Mouse (Mus musculus) adrenal gland, adult 18-20 months (tissue): ENCODE data around the gene Padi2. TPM values are rescaled to one million over a fixed set of nuclear protein-coding genes. Genes with fewer than 3 reads are reported as not detected.

Experiments
- DNase-seq, 2 experiments: peaks; one replicate each; pipeline ENCODE4 v3.0.0; 2021 to 2022; ENCODE audit warnings: low spot score in 2 of 2
- long read RNA-seq, 2 experiments: library from polyadenylated mRNA; stranded (forward); transcript quantifications; one replicate each; pipeline ENCODE4 v2.0.0; 2021
- total RNA-seq, 2 experiments: library from RNA; stranded (reverse); gene quantifications; 1 replicate in 1 of 2; 2 replicates in 1 of 2; pipeline ENCODE4 v1.2.3; 2021

The Padi2 gene
- total RNA-seq, result 1 to 10 TPM; 1.4 to 4.9 TPM
- long read RNA-seq, experiment 1, partial matches to known transcripts, result 0 of 1 reads
- long read RNA-seq, experiment 1, other reads (novel, unspliced or antisense), result 1 of 1 reads
- long read RNA-seq, experiment 2, result 0 reads

DNA sequence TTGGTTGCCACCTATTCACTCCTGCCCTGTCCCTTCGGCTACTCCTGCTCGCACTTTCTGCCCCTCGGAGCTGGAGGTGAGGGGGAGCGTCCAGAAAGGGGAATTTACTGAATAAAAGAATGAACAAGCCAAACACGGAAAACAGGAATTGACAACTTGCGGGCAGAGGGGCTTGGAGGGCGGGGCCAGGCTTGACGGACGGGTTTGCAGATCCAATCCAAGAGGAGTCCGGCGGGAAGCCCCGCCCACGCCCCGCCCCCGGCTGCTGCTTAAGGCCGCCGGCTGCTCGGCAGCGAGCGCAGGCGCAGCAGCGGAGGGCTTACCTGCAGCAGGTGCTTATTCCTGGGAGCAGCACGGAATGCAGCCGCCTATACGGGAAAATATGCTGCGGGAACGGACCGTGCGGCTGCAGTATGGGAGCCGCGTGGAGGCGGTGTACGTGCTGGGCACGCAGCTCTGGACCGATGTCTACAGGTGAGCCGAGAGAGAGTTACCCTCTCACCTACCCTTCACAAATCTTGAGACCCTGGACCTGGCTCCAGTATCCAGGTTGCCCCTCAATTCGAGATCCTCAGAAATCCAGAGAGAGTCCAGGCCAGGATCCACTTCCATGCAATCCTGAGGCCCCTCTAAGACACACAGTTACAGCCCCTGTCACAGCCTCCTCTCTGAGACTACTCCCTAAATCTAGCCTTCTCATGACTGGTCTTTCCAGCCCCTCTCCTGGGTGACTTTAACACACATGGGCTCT lies at the start of gene Padi2:
Gene Padi2, plus strand, starts transcription at position 269 of the 751 bp plus-strand sequence.
- DNase-seq, result peak in 1 of 2 experiments; percentile 52

DNA sequence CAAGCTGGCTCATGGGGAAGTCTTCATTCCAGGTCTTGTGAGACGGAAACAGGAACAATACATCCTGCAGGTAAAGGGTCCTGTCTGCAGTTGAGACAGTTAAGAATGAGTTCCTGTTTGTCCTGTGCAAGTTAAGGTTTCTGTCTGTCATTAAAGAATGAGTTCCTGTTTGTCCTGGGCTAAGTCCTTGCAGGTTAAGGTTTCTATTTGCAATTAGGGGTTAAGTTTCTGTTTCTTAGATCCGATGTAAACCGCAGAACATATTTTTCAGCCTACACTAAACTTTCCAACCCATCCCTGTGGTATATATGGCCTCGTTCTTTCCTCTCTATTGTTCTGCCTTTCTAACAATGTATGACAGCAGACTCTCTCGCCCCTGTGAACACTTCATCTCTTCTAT lies 49.1 kb upstream of the Padi2 start:
- DNase-seq, result no peak

DNA sequence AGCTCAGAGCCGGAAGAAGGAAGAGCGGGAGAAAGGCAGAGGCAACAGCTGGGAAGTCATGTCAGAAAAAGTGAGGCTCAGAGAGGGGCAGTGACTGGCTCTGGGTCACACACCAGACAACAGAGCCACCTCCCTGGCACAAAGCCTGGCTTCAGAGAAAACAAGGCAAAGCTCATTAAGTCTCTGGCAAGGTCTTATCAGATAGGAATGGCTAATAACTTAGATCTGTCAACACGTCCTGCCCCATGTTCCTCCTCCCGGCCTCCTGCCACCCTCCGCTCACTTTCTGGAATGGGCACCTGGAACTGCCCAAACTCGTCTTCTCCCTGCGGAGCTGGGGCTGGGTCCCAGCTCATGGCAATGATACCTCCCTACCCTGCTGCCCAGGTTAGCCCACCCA lies 48.3 kb upstream of the Padi2 start:
- no peak for DNase-seq

DNA sequence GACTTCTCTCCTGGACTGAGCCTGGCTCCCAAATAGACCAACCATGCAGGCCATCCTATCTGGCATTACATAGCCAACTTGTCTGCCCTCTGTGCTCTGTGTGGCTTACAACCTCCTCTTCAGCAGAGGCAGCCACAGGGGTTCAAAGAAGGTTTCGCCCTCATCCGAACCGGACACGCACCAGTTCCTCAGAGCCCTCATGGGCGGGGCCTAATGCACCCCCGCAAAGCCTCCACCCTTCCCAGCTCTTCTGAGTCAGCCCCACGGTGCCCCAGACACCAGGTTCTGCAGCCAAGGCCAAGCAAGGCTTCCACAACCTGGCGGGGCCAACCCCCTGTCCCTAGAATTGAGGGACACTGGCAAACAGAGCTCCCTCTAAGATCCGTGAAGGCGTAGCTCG lies 46.9 kb upstream of the Padi2 start:
- DNase-seq, result no peak

DNA sequence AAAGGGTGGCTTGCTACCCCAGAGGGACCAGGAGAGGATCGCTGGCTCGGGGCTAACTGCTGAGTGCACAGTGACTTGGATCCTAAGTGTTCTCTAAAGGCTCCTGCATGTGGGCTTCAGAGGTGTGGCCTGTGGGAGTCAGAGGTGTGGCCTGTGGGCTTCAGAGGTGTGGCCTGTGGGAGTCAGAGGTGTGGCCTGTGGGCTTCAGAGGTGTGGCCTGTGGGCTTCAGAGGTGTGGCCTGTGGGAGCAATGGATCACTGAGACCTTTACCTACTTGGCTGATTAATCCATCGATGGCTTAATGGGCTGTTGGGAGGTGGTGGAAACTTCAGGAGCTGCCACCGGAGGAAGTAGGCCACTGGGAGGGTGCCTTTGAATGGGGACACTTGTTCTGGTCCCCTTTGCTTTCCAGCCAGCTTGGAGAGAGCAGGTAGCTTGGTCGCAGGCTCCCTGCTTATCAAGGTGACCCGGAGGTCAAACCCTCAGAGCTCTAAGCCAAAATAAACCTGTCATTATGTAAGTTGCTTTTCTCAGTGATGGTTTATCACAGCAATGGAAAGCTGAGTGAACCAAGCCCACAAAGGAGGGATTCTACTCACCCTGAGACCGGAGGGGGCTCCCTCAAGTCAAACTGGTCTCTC lies 45.9 kb upstream of the Padi2 start:
- no peak for DNase-seq

DNA sequence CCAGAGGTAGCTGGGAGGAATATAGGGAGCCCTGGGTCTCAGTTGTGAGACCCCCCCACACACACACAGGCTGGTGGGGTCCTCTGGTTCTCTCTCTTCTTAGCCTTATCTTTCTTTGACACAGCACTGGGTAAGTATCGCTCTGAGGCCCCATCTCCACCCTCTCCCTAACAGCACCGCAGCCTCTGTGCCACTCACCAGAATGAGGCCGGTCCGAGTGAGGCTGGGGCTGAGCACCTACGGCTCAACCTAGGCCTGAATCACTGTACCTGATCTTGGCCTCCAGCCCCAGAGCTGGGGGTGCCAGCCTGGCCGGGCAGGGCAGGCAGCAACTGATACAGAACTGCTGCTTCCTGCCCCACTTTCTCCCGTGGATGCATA lies 45.4 kb upstream of the Padi2 start:
- no peak for DNase-seq

DNA sequence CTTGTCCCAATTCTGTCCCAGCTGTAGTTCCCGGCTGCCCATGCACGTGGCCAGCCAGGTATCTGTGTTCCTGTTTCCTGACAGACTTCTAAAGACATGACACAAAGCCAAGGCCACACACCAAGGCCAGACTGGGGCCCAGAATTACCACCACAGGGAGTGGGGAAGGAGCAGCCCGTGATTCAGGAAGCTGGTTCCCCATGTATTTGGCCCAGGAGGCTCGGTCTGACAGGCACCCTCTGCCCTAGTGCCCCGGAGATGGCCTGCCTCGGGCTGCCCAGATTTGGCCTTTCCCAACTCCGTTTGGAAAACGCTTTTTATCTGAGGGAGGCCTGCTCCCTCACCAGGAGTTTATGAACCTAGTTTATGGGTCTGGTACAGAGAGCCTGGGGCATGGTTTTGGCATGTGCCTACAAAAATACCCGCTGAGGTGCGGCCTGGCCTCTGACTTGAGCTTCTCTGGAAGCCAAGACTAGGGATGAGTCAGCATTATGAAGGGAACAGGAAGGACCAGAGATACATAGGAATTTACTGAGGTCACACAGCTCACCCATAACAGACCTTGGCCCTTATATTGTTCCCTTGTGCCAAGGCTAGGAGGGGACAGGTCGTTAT lies 44.0 kb upstream of the Padi2 start:
- DNase-seq, result peak in 1 of 2 experiments; percentile 36

DNA sequence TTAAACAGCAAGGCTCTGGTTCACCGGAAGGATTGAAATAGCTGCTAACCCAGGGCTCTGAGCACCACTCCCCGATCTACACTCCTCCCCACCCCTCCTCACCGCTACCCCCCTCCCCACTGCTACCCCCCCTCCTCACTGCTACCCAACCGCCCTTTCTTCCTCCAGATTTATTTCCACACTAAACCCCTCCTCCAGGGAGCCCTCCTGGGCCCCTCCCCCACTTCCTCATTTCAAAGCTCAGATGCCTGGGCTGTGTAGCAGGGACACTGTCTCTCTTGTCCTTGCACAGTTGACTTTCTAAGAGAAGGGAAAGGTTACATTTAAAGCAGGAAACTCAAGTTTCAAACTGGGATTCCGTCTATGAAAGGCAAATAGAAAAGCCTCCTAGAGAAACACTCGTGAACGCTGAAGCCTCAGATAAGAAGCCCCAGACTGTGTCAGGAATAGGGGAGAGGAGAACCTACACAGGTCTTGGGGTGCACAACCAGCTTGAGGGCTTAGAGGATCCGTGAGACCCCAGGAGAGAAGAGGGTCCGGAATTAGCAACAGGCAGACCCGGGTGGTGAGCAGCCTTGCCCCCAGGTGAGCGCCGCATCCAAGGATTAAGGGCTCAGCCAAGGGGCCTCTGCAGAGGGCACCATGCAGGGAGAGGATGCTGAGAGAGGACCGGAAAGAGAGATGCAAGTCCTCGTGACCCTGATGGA lies 37.5 kb upstream of the Padi2 start:
- DNase-seq, result no peak

DNA sequence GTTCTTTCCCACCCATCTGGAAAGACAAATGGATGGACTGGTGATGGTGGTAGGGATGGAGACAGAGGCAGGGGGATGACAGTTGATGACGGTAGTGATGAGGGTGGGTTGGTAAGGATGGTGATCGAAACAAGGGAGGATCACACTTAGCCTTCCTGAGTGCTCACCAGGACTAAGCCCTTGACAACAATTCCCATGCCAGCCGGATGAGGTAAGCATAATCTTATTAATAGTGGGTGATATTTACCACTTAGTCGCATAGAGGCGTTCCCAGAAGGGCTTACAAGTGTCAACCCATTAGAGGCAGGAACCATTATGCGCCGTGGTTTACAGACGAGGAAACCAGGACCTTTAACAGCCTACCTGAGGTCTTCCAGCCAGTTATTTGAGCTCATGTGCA lies 36.2 kb upstream of the Padi2 start:
- DNase-seq, result peak in 1 of 2 experiments; percentile 10

DNA sequence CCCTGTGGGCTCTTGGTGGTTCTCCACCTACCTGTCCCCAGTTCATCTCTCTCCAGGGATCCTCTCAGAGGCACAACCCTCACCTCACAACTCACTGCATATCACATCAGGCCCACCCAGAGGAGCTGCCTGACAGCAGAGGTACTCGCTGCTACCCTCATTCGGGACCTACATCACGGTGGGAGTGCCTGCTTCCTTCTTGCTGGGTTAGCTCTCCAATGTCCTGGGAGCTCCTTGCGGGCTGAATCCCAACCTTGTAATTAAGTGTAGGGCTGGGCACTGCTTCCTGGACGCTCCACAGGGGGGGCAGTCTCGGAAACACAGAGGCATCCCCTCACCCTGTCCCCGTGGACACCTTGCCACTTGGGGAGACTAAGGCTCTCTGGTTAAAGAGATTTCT lies 35.3 kb upstream of the Padi2 start:
- peak in 1 of 2 experiments; percentile 11 for DNase-seq

DNA sequence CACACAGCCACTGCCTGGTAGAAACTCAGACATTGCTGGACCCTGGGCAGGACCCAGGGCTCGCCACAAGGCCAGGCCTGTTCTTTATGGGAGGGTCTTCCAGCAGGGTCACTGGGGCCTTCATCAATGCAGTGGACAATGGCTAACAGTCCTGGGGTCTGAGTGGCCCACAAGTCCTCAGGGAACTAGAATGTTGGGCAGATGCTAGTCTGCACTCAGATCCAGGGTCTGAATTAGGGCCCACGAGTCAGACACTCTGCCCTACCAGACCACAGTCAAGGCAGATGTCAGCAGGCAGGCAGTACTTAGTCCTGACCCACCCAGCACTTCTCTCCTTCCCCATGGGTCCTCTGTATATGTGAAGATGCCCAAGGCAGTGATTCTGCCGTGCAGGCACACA lies 34.8 kb upstream of the Padi2 start:
- DNase-seq, result peak in 1 of 2 experiments; percentile 17

DNA sequence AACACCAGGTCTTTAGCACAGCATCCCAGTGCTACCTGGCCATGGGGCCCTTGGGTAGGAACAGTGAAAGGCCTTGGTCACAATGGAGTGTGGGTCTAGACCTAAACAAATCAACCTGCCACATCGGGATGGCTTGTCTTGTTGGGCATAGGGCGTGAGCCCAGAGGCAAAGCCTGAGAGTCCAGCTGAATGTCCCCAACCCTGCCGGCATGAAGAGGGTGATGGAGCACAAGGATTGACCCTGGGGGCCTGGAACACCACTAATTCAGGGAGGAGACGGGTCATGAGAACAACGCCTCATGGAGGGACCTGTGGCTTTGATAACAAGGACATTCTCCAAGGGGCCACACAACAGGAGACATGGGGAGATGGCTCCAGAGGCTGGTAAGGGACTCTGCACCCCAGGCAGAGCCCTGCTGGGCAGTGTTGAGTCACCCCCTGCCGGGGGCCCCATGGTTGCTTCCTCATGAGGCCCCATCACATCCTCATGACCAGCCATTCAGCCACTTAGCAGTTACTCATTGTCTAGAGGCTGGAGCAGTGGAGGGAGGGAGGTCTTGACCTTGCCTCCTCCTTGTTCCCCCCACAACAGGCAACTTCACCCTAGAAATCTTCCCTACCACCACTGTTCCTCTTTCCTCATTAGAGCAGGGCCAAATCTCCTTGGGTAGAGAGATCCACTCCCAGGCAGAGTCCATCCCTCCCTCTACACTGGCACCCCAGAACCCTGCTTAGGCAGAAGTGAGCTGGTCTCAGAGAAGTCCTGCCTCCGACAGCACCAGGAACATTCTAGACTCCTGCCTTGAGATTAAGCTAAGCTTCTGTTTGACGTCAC lies 34.1 kb upstream of the Padi2 start:
- DNase-seq, result peak in 1 of 2 experiments; percentile 15

DNA sequence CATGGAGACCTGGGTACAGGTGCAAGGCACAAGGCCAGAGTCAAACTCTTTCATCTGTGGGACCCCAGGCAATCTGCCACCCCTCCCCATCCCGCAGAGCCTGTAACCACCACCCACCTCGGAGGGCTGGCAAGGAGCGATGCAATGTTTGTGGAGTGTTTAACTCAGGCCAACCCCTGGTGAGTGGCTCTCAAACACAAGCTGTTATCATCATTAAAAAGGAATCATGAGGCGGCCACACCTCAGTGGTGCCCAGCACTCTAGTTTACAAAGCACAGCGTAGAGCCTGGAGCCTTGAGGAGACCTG lies 33.5 kb upstream of the Padi2 start:
- DNase-seq, result peak in 1 of 2 experiments; percentile 15

DNA sequence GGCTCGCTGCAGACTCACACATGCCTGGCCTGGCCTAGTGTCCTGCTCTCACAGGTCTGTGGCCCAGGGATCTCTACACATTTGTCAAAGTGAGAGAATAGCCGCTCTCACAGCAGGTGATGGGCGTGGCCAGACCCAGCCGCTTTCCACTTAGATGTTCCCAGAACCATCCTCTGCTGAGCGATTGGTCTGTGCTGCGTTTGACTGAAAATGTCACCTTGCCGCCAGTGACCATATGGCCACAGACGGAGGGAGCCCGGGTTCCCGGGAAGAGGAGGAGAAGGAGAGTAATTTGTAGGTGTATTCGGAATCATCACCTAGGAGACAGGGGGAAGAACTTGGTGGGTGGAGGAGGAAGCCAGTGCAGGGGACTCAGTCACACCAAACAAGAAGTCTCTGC lies 33.1 kb upstream of the Padi2 start:
- no peak for DNase-seq

DNA sequence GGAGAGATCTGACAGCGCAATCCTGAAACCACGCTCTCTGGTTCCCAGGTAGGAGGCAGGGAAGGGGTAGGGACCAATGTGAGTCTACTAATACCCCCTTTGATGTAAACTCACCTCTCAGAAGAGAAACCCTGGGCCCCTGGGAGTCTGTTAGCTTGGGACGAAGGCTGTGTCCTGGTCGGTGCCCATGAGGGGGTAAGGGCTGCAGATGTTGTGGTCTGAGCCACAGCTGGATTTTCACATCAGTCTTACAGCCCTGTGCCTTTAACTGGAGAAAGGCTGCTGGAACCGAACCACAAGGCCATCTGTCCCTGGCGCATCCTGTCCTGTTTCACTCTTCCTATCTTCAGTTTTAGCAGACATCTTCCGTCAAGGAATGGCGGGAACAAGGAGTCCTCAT lies 30.0 kb upstream of the Padi2 start:
- DNase-seq, result no peak

DNA sequence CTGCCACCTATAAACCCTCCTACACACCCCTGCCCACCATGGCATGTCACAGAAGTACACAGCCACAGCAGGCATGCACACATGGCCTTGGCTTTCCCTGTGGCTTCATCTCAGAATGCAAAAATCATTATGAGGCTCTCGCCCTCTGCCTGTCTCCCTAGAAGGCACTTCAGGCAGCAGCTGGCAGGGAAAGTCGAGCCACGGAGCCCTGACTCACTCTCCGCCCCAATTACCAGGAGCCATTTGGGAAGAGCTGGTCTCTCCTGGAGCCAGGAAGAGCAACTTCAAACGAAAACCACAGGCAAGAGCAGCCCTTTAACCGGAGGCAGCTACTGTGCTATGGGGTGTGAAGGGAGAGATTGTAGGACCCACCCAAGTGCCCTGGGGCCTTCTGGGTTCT lies 29.5 kb upstream of the Padi2 start:
- no peak for DNase-seq

DNA sequence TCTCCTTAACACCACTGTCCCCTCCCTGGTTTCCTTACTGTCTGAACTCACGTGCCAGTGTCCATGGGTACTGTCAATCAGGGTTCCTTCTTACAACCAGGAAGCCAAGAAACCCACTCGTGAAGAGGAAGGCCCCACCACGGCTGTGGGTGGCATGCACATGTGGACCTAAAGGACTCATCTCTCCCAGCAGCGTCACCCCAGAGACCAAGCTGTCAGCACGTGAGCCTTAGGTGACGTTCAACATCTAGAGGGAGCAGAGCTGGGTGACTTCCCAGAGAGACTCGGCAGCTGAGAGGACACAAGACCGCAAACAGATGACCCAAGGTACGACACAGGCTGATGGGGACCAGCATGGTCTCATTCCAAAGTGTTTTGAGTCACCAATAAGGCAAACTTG lies 28.7 kb upstream of the Padi2 start:
- peak in 1 of 2 experiments; percentile 12 for DNase-seq

DNA sequence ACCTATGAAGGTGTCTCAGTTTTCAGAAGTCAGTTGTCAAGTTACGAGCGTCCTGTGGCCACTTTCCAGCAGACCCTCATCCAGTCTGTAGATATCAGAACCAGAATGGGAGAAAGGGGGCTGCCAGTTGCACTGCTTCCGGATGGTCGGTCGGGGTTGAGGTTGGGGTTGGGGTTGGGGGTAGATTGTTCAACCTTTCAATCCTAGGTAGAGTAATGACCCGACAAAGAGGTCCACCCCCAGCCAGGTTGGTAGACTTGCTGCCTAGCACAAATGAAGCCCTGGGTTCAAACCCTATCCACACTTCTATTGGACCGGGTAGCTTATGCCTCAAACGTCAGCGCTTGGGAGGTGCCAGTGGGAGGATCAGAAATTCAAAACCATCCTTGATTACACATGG lies 27.5 kb upstream of the Padi2 start:
- peak in 1 of 2 experiments; percentile 14 for DNase-seq

DNA sequence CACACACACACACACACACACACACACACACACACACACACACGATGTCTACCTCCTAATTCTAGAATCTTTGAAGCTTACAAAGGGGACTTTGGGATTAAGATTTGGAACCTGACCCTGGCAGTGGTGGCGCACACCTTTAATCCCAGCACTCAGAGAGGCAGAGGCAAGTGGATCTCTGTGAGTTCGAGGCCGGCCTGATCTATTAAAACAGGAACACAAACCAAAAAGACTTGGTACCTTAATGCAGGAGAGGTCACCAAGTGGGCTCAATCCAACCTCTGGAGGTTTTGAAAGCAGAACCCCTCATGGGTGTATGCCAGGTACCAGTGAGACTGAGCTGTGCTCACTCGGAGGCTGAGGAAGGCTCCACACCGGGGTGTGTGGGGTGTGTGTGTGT lies 27.0 kb upstream of the Padi2 start:
- peak in 1 of 2 experiments; percentile 17 for DNase-seq

DNA sequence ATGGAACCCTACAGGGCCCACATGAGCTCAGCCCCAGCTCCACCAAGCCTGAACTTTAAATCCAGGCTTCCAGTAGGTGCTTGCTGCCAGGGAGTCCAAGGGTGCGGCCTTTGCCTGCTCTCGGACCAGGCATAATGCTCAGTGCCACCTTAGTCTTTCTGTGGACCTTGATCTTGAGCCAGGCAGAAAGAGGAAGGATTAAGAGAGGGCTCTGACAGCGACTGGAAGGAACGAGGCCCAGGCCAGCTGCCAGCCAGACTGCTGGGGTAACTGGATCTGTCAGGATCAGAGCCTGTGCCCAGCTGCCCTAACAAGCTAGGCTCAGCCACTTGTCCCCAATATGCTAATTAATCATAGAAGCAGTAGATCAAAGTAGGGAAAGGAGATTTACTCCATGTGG lies 26.4 kb upstream of the Padi2 start:
- peak in 1 of 2 experiments; percentile 24 for DNase-seq

DNA sequence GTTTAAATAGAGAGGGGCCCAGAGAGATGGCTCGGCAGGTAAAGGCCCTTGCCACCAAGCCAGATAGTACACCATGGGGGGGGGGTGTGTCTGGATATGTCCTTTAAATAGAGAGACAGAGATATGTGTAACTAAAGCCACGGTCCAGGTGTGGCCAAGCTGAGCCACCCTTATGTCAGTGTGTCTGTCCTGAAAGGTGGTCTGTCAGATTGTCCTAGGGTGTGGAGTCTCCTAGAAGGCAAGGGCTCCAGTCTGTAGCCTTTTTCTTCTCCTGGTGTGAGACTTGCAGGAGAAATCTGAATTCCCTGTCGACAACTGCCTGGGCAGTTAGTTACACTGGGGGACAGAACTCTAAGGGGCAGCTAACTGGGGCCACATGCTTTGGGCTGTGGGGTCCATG lies 25.9 kb upstream of the Padi2 start:
- DNase-seq, result no peak
